Mouse (Mus musculus) hindbrain, embryonic 10.5 days (tissue): ENCODE measurements at regions not wholly inside any gene's neighbourhood (a gene's known extent, or its start where the extent isn't known, plus 50 kb on each side); places are given as distances from the start of the nearest gene placed in this dataset.

Source experiments
- DNase-seq: peaks from one replicate; pipeline ENCODE4 v3.0.0-alpha.2; 2017; ENCODE audit warnings: low spot score
- H3K27ac ChIP-seq: fragments of 300-500 bp; sonication (generic); 2 replicates; pipeline ENCODE4 v1.5.1; 2016; ENCODE audit warnings: mild to moderate bottlenecking, moderate library complexity
- H3K27me3 ChIP-seq: fragments of 300-500 bp; sonication (generic); 2 replicates; pipeline ENCODE4 v1.6.1; 2016; ENCODE audit warnings: mild to moderate bottlenecking; ENCODE audit not compliant: poor library complexity, insufficient read depth, severe bottlenecking
- H3K36me3 ChIP-seq: fragments of 300-500 bp; sonication (generic); 2 replicates; pipeline ENCODE4 v1.6.1; 2016; ENCODE audit warnings: mild to moderate bottlenecking, moderate library complexity
- H3K4me1 ChIP-seq: fragments of 300-500 bp; sonication (generic); replicated peaks from 2 replicates; pipeline ENCODE4 v1.6.1; 2016; ENCODE audit warnings: mild to moderate bottlenecking
- H3K4me3 ChIP-seq: fragments of 300-500 bp; sonication (generic); 2 replicates; pipeline ENCODE4 v1.5.1; 2016; ENCODE audit warnings: mild to moderate bottlenecking, moderate library complexity
- H3K9me3 ChIP-seq: fragments of 300-500 bp; sonication (generic); 2 replicates; pipeline ENCODE4 v1.6.1; 2016; ENCODE audit warnings: mild to moderate bottlenecking, moderate library complexity
- WGBS: fragments of 180-500 bp; shearing (Covaris S2); methylation state at CpG from one replicate; pipeline ENCODE4 v1.1.7; 2016; 5-methylcytosine and 5-hydroxymethylcytosine counted together

GRCm38 (mm10) chr11:57583636-57584277, 61.5 kb upstream of the Galnt10 start:
- H3K36me3 ChIP-seq, result no peaks in the 10 kb centered on the region
- peak overlapping the region; percentile 89 for H3K27ac ChIP-seq
- H3K9me3 ChIP-seq, result no peaks in the 10 kb centered on the region
- no peaks in the 10 kb centered on the region for H3K27me3 ChIP-seq
- 14% methylated on average over 7 of the region's 7 CpGs for WGBS
- peak; percentile 23 for DNase-seq
- H3K4me1 ChIP-seq, result peaks cover 35% of the 10 kb centered on the region
- peak overlapping the region; percentile 26 for H3K4me3 ChIP-seq

- H3K4me1 ChIP-seq, result peaks cover 35% of the 10 kb centered on the region
- H3K4me3 ChIP-seq, result no peak overlapping the region
- WGBS, result 85% methylated on average over 3 of the region's 3 CpGs
- no peak for DNase-seq
- H3K27me3 ChIP-seq, result no peaks in the 10 kb centered on the region
- H3K27ac ChIP-seq, result no peak overlapping the region
- H3K9me3 ChIP-seq, result no peaks in the 10 kb centered on the region
- H3K36me3 ChIP-seq, result no peaks in the 10 kb centered on the region
These were observed 59.6 kb upstream of the Galnt10 start for GRCm38 (mm10) chr11:57585646-57586045.

GRCm38 (mm10) chr11:57592228-57592748, 53.0 kb upstream of the Galnt10 start:
- no peaks in the 10 kb centered on the region for H3K9me3 ChIP-seq
- H3K4me1 ChIP-seq, result peaks cover 7% of the 10 kb centered on the region; the same call in 1 of the 2 replicates
- H3K27me3 ChIP-seq, result no peaks in the 10 kb centered on the region
- H3K36me3 ChIP-seq, result no peaks in the 10 kb centered on the region
- no peak for DNase-seq
- no peak overlapping the region for H3K4me3 ChIP-seq
- H3K27ac ChIP-seq, result no peak overlapping the region
- WGBS, result 94% methylated on average over 7 of the region's 7 CpGs
